Mouse (Mus musculus) CH12.LX (cell line): Measurements from ENCODE around the gene Flt1.

Experiments used
- CTCF ChIP-seq, 2 experiments: IDR thresholded peaks in 1 of 2; conservative IDR thresholded peaks in 1 of 2; 2 replicates each; pipeline ENCODE4 v1.5.1; 2011 to 2012; ENCODE audit warnings: low read depth in 2 of 2, low read length in 2 of 2, improper control_type of control experiment in 1 of 2, inconsistent platforms in 1 of 2, mild to moderate bottlenecking in 1 of 2, moderate library complexity in 1 of 2
- E2F4 ChIP-seq: IDR thresholded peaks from 2 replicates; pipeline ENCODE4 v1.6.1; 2011; ENCODE audit warnings: low read depth, low read length, improper control_type of control experiment; ENCODE audit not compliant: insufficient replicate concordance
- HCFC1 ChIP-seq: IDR thresholded peaks from 2 replicates; pipeline ENCODE4 v1.6.1; 2012; ENCODE audit warnings: low read depth, mild to moderate bottlenecking, inconsistent platforms, low read length, improper control_type of control experiment
- NELFE ChIP-seq: IDR thresholded peaks from 2 replicates; pipeline ENCODE4 v1.6.1; 2011; ENCODE audit warnings: low read depth, low read length, improper control_type of control experiment
- POLR2A ChIP-seq: IDR thresholded peaks from 2 replicates; pipeline ENCODE4 v1.6.1; 2011; ENCODE audit warnings: low read depth, mild to moderate bottlenecking, improper control_type of control experiment, low read length
- RCOR1 ChIP-seq: conservative IDR thresholded peaks from 2 replicates; pipeline ENCODE4 v1.6.1; 2012; ENCODE audit warnings: low read depth, mild to moderate bottlenecking, inconsistent platforms, low read length, improper control_type of control experiment

DNA sequence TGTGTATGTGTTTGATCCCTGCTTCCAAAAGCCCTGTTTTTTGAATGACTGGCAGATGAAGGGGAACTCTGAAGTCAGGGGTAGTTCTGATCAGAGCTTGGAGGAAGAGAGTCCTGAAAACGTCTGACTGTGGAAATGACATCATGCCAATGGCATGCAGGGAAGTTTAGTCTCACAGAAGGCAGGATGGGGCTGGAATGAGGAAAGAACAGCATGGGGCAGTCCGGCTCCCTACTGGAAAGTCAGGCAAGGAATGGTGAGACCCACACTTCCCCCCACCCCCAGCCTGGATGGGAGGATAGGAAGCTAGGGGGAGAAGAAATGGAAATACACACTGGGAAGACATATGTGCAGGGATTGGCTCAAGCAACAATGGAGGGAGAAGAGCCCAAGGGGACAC is 105.6 kb downstream of the Flt1 start:
- TF ChIP-seq CTCF (conservative IDR thresholded peaks at IDR 0.05 in 1 of 2, IDR thresholded peaks at IDR 0.05 in 1 of 2; ENCODE audit: low read depth in 2 of 2, low read length in 2 of 2) (no peak), HCFC1 (no peak), NELFE (no peak), E2F4 (no peak), POLR2A (no peak), RCOR1 (no peak)
